Mouse (Mus musculus) urinary bladder, postnatal 4 days (tissue): ENCODE data around the gene Cmklr1.

Source experiments
- DNase-seq, 2 experiments: peaks; one replicate each; pipeline ENCODE4 v3.0.0; 2021 to 2022; ENCODE audit warnings: low spot score in 2 of 2

Cmklr1 gene

DNA sequence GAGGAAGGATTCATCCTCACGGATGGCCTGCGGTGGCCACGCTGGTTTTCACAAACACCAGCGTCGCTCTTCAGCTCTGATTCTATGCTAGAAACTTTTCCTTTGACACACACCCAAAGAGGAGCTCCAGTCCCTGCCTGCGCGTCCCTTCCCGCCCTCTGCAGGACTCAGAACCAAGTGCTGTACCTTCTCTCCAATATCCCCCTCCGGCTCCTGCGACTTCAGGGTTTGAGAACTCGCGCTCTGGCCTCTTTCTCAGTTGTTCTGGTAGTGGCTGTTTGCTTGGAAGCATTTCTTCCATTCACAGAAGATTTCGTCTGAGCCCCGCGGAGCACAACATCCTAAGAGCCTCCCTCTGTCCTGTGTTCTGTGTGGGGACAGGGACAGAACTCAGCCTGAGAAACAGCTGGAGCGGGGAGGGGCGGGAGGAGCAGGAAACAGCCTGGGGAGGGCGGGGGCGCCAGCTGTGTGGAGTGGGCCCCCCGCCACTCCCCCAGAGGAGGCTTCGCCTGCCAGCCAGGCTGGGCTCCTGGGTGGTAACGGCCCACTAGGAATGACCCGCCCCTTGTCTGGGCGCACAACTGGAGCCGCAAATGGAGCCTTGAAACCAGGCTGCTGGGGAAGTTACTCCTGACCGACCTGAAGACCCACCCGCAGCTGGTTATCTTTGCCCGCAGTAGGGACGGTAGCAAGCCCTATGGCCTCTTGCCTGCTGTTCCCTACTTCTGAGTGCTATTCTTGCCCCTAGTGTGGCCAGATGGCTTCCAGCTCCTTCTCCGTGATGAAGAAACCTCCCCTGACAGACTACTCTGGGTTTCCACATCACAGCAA, at the start of gene Cmklr1:
Gene Cmklr1 (minus strand): TSS at position 392 of the 831 bp plus-strand sequence.
- DNase-seq = peak in 1 of 2 experiments; percentile 39

DNA sequence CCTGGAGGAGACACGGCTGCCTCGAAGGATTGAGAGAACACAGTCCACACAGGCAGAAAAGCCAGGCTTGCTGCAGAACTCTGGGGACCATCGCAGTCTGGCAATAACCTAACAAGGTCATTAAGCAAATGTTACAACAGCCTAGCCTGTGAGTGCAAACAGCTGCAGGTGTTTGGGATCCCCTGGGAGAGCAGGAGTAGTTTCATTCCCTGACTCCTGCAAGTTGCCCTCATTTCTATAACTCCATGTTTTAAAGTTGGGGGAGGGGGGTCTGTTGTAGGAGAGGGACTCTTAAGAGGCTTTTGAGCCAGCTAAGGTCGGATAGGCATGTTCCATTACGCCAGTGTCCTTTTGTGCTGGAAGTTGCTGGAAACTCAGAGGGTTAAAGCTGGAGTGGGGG, 44.2 kb upstream of the Cmklr1 start:
- DNase-seq = no peak

DNA sequence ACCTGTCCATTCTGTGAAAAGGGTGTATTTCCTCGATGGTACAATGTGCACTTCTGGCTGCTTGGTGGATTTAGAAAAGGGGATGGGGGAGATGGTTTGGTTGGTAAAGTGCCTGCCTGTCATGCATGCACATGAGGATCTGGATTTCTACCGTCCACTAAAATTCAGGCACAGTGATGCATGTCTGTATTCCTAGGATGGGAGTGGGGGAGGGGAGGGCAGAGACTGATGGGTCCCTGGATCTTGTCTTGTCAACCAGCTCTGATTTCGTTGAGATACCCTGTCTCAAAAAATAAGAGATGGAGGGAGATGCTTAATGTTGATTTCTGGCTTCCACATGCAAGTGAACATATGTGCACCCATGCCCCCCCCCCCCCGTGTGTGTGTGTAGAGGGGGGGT, 43.8 kb upstream of the Cmklr1 start:
- no peak for DNase-seq

DNA sequence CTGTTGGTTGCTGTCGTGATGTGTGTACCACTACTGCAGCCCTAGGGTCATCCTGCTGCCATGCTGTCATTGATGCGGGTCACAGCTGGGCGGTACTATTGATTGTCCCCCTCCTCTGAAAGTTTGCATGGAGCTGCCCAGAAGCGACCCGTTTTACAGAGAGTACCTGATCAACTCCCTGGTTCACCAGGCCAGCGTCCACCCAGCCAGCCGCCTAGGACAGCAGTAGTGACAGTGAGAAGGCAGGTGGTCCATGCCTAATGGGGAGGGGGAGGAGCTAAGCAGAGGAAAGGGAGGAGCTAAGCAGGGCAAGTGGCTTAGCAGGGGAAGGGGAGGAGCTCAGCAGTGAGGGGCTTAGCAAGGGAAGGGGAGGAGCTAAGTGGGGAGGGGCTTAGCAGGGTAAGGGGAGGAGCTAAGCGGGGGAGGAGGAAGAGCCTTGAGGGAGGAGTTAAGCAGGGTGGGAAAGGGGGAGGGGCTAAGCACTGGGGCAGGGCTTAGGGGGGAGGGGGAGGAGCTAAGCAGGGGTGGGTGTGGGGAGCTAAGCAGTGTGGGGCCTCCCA, 43.0 kb upstream of the Cmklr1 start:
- DNase-seq = no peak

DNA sequence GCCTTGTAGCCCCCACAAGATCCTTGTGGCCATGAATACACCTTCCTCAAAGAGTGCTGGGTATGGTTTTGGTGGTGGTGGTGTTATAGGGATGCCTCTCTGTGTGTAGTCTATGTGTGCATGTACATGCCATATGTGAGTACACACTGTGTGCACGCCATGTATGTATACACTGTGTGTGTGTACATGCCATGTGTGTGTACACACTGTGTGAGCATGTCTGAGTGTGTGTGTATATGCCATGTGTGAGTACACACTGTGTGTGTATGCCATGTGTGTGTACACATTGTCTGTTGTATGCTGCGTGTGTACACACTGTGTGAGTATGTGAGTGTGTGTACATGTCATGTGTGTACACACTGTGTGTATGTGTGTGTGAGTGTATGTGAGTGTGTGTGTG, 40.6 kb upstream of the Cmklr1 start:
- DNase-seq = no peak

DNA sequence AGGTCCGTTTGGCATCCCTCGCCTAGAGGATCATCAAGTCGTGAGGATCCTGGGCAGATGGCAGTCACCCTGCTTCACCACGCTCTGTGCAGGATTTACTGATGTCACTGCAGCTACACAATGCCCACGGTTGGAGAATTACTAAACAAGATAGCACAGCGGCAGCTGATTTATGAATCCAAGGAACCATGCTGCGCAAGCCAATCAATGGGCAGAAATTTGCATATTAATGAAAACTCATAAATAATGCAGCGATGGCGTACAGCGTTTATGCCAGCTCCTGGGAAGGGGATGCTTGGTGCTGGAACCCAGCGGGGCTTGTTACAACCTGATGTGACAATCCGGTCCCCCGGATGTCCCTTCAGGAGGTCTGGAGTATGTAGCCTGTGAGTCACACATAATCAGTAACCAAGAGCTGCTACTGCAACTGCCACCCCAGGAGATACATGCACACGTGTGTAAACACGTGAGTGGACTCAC, 39.9 kb upstream of the Cmklr1 start:
- no peak for DNase-seq

DNA sequence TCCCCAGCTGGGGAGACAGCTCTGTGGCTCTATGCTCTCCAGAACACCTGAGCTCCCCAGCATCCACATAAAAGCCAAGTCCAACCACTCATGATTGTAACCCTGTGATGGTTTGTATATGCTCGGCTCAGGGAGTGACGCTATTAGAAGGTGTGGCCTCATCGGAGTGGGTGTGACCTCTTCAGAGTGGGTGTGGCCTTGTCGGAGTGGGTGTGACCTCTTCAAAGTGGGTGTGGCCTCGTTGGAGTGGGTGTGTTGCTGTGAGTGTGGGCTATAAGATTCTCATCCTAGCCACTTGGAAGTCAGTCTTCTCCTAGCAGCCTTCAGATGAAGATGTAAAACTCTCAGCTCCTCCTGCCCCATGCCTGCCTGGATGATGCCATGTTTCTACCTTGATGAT, 37.3 kb upstream of the Cmklr1 start:
- no peak for DNase-seq

DNA sequence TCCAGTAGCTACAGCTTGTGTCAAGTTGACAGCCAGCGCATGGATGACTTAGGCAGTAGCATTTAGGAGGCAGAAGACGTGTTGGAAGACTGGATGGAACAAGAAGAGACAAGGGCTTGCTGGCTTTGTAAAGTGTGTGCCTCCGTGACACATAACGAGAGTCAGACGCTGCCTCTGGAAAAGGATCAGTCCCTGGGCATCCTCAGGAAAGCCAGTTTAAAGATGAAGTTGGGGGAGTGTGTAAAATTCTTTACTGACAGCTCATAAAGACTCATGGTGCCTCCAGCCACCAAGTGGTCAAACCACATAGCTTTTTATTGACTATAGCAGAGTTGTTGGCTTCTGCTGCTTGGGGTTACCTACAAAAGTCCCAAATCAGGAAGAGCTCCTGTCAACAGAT, 35.2 kb upstream of the Cmklr1 start:
- DNase-seq = no peak

DNA sequence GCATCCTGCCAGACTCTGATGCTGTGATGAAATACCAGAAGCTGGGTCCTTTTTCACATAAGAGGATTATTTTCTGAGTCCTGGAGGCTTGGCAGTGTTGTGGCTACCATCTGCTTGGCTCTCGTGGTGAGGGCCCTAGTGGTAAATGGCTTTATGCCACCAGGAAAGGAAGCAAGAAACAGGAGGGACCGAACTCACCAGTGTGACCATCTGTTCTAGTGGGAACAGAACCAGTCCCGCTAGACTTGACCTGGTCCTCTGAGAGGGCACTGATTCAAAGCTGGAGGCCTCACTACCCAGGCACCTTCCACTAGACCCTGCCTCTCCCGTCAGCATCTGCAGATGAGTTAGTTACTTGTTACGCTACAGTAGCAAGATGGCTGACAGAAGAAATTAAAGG, 33.0 kb upstream of the Cmklr1 start:
- DNase-seq = no peak

DNA sequence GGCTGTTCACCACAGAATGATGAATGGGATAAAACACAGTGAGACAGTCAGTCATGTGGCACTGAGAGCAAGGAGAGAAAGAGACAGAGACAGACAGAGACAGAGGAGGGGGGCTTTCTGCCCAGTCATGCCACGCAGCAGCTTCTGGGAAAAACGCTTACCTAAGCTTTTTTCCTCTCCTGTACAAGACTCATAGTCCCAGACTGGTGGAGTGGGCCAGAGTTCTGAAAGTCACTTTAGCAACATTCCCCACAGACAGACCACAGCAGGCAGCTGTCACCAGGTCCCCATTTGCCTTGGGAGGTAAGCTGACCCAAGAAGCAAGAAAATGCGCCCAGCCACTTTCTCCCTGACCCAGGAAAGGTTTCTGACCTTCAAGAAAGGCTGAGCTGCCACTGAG, 32.2 kb upstream of the Cmklr1 start:
- no peak for DNase-seq

DNA sequence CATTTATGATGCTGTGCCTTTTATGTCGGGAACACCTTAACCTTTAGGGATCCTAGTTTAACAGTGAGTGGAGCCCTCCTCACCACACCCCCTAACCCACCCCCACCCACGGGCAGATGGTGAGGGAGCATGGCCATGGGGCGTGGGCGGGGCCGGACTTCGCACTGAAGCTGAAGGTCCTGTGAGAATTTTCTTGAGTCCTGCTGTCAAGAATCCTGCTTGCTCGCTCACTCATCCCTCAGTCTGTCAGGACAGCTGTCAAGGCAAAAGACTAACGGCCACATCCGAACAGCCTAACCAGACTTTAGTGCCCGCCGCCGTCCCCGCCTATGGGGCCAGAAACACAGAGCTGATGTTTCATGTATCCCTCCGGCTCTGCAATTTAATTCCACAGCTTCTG, 31.0 kb upstream of the Cmklr1 start:
- no peak for DNase-seq

DNA sequence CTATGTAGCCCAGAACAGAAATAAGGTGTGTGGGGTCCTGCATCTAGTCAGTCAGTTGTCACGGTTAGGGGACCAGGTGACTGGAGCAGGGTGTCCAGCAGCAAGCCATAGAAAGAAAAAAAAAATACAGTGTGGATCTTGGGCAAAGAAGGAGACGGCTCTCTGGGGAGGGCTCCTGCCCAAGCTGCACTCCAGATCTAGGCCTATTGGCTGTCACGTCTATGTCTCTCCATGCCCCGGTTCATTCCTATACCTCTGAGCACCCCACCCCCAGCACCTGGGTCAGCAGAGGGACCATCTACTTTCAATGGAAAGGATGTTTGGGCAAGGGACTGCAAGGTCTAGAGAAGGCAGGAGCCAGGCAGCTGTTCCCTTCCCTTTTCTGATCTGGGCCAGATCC, 29.3 kb upstream of the Cmklr1 start:
- no peak for DNase-seq

DNA sequence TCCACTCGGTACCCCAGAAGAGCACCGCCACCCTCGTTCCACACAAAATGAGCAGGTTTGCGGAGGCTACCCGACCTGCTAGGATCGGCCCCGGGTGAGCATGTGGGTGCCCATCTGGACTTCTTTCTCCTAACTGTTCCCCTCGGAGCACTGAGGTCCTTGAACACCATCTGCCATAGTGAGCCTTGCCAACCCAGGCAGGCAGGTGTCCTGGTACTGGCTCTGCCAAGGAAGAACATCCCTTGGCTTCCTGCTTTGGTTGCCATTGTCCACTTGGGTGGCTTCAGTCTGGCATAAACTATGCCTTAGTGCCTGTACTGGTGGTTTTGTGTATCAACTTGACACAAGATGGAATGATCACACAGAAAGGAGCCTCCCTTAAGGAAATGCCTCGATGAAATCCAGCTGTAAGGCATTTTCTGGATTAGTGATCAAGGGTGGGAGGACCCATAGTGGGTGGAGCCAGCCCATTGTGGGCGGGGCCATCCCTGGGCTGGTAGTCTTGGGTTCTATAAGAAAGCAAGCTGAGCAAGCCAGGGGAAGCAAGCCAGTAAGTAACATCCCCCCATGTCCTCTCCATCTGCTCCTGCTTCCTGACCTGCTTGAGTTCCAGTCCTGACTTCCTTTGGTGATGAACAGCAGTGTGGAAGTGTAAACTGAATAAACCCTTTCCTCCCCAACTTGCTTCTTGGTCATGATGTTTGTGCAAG, 28.7 kb upstream of the Cmklr1 start:
- DNase-seq = no peak

DNA sequence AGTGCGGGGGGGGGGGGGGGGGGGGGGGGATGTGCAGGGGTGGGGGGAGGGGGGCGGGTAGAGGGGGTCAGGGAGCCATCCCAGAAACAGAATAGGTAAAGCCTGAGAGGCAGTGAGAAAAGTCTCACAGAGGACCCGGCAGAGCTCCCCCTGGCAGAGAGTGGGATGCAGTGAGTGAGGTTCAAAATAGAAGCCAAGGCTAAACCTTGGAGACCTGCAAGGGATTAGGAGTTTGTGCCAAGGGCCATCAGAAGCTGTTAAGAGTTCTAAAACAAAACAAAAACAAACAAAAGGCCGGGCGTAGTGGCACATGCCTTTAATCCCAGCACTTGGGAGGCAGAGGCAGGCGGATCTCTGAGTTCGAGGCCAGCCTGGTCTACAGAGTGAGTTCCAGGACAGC, 27.3 kb upstream of the Cmklr1 start:
- DNase-seq = no peak

DNA sequence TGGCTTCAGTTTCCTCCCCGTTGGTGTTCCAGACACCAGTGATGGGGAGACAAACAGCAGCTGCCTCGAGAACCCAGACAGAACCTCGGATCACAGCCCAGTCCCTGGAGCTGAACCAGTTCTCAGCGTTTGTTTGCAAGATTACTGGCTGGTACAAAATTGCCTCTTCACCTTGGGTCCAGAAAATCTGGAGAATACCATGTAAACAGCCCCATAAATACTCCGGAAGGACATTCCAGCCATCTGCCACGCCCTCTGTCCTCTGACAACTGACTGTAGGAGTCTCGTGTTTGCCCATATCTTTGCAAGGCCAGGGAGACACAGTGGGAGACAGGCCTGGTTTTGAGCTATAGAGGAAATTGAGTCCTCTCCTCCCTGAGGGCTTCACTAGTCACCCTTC, 24.6 kb upstream of the Cmklr1 start:
- no peak for DNase-seq

DNA sequence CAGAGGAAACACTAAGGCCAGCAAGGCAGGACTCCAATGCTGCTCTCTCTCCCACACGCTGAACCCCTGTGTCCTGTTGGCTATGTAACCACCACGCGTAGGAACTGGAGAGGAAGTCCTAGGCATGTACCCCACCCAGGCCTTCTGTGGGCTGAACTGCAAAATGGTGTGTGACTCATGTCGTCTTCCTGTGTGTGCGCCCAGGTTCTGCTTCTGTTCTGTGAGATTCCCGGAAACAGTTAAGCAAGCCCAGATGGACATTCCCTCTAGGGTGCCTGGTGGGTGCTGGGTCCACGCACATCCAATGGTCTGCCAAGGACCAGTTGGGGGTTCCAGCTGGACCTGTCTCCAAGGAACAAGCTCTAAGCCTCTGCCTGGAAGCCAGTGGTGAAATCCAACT, 22.2 kb upstream of the Cmklr1 start:
- DNase-seq = no peak

DNA sequence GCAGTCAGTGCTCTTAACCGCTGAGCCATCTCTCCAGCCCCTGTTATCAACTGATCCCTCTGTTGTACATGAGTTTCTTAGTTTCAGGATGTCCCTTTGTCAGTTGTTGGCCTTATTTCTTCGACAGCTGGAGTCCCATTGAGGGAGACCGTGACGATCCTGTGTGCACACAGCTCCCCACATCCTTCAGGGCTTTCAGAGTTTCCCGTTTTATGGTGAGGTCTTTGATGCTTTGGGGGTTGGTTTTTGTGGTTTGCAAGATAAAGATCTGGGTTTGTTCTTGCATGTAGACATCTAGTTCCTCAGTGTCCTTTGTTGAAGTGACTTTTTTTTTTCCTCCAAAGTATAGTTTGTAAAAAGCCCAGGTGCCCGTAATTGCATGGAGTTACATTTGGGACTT, 20.4 kb upstream of the Cmklr1 start:
- DNase-seq = no peak

DNA sequence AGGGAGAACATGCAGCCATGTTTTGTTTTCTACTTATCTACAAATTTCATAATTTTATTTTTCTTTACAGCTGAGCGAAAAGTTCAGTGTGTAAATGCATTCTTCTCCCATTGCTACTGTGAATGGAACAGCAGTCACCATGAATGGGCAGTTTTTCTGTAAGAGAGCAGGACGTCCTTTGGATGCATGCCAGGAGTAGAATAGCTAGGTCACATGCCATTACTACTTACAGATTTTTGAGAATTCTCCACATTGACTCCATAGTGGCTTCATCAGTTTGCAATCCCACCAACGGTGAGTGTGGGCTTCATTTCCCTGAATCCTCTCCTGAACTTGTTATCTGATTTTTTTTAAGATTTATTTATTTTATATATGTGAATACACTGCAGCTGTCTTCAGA, 19.9 kb upstream of the Cmklr1 start:
- DNase-seq = no peak

DNA sequence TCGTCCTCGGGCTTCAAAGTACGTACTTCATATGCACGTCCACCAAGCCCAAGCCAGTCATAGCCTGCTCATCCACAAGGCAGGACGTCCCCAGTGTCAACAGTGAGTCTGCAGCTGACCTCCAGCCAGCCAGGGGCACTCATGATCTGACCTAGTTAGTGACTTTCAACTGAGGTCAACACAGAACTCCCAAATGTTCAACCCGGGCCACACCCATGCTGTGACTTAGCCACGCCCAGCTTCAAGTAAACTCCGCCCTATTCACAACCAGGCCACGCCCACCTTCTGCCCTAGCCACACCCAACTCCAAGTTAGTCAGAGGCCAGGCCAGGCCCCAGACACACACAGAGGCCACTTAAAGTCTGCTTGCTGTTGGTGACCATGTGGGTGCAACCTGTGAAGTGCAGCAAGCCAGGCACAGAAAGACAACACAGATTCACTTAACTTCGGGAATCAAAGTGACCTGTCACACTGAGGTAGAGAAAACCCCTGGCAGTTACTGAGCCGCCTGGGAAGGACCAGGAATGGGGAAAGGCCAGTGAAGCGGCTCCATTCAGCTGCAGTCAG, 14.5 kb upstream of the Cmklr1 start:
- no peak for DNase-seq

DNA sequence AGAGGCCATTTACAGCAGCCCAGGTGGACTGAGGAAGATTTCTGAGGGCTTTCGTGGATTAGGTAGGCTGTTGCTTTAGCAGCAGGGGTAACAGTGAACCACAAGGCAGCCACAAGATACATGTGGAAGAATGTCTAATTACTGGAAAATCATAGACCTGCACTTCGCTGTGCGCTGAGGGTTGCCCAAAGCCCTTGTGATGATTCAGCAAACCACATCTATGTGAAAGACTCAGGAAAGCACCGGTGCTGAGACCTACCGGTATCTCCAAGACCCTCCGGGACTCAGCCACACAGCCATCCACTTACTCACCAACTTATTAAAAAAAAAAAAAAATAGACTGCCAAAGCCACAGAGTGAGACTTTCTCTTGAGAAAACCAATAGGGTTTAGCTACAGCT, 13.9 kb upstream of the Cmklr1 start:
- no peak for DNase-seq

DNA sequence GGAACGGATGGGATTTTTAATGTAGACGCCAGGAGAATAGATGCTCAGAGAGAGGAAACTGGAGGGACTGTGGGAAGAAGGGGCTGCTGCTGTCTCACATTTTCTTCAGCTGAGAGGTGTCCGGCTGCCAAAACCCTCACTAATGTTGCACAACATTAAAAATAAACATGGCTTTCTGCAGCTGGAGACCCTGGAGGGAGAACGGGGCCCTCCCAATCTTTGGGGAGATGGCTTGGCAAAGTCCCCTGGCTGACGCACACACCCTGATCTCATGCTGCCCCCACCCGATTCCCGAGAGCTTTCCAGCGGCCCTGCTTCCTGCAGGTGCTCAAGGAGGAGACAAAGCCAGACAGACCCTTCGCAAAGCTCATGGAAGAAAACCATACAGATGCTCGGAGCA, 10.6 kb upstream of the Cmklr1 start:
- peak; percentile 64 to 70 for DNase-seq

DNA sequence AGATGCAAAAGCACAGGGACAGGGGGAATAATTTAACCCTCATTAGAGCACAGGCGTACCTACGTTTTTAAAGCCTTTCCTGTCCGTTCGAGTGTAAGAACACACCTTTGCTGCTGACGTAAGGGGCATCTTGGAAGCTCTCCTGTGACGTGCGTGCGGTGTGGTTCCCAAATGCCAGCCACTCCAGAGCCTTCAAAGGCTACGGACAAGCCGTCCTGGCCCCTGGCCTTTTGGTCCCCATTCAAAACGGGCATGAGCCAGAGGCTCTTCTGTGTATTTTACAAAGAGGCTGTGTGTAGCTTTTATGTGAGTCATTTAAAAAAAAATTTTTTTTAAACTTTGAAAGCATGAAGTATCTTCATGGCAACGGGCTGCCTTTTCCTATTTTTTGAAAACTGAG, 4.6 kb upstream of the Cmklr1 start:
- DNase-seq = no peak

DNA sequence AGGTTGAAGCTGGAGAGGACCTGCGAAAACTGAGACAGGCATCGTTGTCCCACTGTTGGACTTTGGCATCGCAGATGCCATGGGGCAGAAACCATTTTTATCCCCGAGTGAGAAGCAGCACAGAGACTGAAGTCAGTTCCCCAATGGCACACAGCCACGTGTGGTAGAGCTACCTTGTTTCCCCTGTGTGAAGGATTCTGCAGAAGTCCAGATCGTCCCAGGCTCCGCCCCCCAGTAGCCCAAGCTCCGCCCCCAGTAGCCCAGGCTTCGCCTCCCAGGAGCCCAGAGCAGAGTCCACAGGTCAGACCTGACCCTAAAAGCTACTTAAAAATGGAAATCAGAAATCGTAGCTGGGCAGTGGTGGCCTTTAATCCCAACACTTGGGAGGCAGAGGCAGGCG, 4.0 kb upstream of the Cmklr1 start:
- DNase-seq = no peak
